Mouse (Mus musculus): Measurements from ENCODE around the gene Ift81. TPM values are rescaled to one million over a fixed set of nuclear protein-coding genes. Genes with fewer than 3 reads are reported as not detected.

Gene Ift81
- polyA plus RNA-seq, 1 experiment from 2014 or later, result 47.4 TPM

- H3K36me3 ChIP-seq, result no peaks in the 10 kb centered on the region
- H3K9me3 ChIP-seq, result no peaks in the 10 kb centered on the region
- H3K4me2 ChIP-seq (replicated peaks), result no peak overlapping the region
- H3K27me3 ChIP-seq (replicated peaks), result no peaks in the 10 kb centered on the region
- WGBS, result 92% methylated on average over 6 of the region's 6 CpGs
- H3K4me3 ChIP-seq, result no peak overlapping the region
- no peak overlapping the region for H3K9ac ChIP-seq
- ATAC-seq (ENCODE audit: low FRiP score, low read depth), result no peak
- H3K27ac ChIP-seq, result no peak overlapping the region
- peaks cover 10% of the 10 kb centered on the region; the same call in 1 of the 2 replicates for H3K4me1 ChIP-seq
Measured at GRCm38 (mm10) chr5:122645290-122645689, 31.0 kb upstream of the Ift81 start.

DNA sequence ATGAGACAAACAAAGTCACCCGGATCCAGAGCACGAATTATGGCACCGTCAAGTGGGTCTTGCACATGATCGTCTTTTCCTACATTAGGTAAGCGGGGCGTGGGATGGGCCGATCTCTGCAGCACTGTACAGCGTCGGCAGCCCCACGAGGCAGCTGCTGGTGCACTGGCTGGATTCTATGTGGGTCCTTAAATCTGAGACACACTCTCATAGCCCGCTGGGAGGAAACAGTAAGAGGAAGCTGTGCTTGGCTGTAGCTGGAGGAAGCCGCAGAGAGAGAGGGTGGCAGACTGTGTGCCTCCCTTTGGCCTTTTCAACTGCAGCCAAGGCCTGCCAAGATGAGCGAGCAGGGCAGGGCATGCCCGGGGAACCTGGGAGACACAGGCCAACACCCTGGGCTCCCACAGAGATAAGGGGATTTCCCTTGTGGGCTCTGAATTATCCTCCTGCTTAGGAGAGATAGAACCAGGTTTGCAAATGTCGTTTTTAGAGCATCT, 29.8 kb upstream of the Ift81 start:
- no peaks in the 10 kb centered on the region for H3K36me3 ChIP-seq
- no peaks in the 10 kb centered on the region for H3K27me3 ChIP-seq (replicated peaks)
- no peak overlapping the region for H3K4me3 ChIP-seq
- H3K9ac ChIP-seq, result no peak overlapping the region
- ATAC-seq (ENCODE audit: low FRiP score, low read depth), result no peak
- no peaks in the 10 kb centered on the region for H3K9me3 ChIP-seq
- WGBS, result 69% methylated on average over 15 of the region's 15 CpGs
- H3K27ac ChIP-seq, result no peak overlapping the region
- peaks cover 10% of the 10 kb centered on the region; the same call in 1 of the 2 replicates for H3K4me1 ChIP-seq
- H3K4me2 ChIP-seq (replicated peaks), result peak overlapping the region; percentile 12; the same call in 1 of the 2 replicates

- ATAC-seq (ENCODE audit: low FRiP score, low read depth), result no peak
Measured at GRCm38 (mm10) chr5:122643701-122644100, 29.4 kb upstream of the Ift81 start, which contains the start of gene P2rx7. P2rx7 (plus strand) TSS chr5:122643911.

GRCm38 (mm10) chr5:122639986-122640385, 25.7 kb upstream of the Ift81 start:
- Histone ChIP-seq H3K27ac (no peak overlapping the region), H3K4me1 (0 out of 2 replicates have a peak, but pooled peaks cover 13% of the 10 kb centered on the region), H3K36me3 (no peaks in the 10 kb centered on the region), H3K9ac (no peak overlapping the region), H3K27me3 (replicated peaks) (no peaks in the 10 kb centered on the region), H3K4me2 (replicated peaks) (no peak overlapping the region), H3K9me3 (no peaks in the 10 kb centered on the region), H3K4me3 (no peak overlapping the region)
- 89% methylated on average over 5 of the region's 5 CpGs for WGBS
- no peak for ATAC-seq (ENCODE audit: low FRiP score, low read depth)

More at GRCm38 (mm10) chr5:122643701-122644100, 29.4 kb upstream of the Ift81 start, which contains the start of gene P2rx7:
- Histone ChIP-seq H3K9me3 (no peaks in the 10 kb centered on the region), H3K4me3 (no peak within 1 kb of the TSS), H3K27me3 (replicated peaks) (no peaks in the 10 kb centered on the region), H3K4me1 (peaks cover 10% of the 10 kb centered on the region; the same call in 1 of the 2 replicates), H3K4me2 (replicated peaks) (peak within 1 kb of the TSS; percentile 12; the same call in 1 of the 2 replicates), H3K9ac (no peak within 1 kb of the TSS), H3K27ac (no peak within 1 kb of the TSS), H3K36me3 (no peaks in the 10 kb centered on the region)
- 70% methylated on average over 12 of the region's 12 CpGs for WGBS

DNA sequence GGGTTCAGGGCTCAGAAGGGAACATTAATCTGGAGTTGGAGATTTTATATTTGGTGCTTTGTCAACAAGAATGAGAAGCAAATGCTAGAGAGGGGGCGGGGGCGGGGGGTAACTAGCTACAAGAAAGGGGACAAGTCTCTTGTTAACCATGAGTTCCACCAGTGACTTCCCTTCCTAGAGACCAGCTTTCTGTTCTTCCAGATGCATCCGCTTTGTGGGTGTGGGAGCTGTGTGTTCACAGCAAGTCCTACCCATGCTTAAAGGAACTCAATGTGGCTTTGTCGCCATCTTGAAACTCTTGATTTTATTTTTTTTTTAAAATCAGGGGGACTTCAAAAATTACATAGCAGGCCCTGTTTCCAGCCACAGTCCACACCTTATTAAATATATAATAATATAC, 25.2 kb upstream of the Ift81 start:
- Histone ChIP-seq H3K4me2 (replicated peaks) (no peak overlapping the region), H3K4me3 (no peak overlapping the region), H3K36me3 (no peaks in the 10 kb centered on the region), H3K27ac (no peak overlapping the region), H3K9me3 (no peaks in the 10 kb centered on the region), H3K27me3 (replicated peaks) (no peaks in the 10 kb centered on the region), H3K9ac (no peak overlapping the region), H3K4me1 (0 out of 2 replicates have a peak, but pooled peaks cover 13% of the 10 kb centered on the region)
- whole genome bisulfite sequencing, result 94% methylated on average over 4 of the region's 4 CpGs
- no peak for ATAC-seq (ENCODE audit: low FRiP score, low read depth)

DNA sequence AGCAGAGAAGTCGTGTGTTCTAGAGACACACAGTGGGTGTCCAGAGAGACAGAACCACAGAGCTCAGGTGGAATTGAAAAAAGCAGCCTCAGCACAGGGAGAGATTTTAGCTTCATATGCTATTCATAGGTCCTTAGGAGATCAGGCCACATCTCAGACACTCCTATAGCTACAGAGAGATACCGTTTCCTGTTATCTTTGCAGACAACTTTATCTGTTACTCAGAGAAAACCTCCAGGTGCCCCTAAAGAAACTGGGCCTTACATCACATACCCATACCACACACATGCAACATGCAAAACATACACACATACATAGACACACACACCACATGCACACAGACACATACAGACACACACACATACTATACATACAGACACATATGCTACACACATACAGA, 24.0 kb upstream of the Ift81 start:
- no peaks in the 10 kb centered on the region for H3K9me3 ChIP-seq
- no peak overlapping the region for H3K9ac ChIP-seq
- H3K4me2 ChIP-seq (replicated peaks), result no peak overlapping the region
- no peaks in the 10 kb centered on the region for H3K27me3 ChIP-seq (replicated peaks)
- no peaks in the 10 kb centered on the region for H3K36me3 ChIP-seq
- no peak overlapping the region for H3K4me3 ChIP-seq
- ATAC-seq (ENCODE audit: low FRiP score, low read depth), result no peak
- no peak overlapping the region for H3K27ac ChIP-seq
- 0 out of 2 replicates have a peak, but pooled peaks cover 5% of the 10 kb centered on the region for H3K4me1 ChIP-seq
- 83% methylated on average over 2 of the region's 2 CpGs for WGBS

- 0 out of 2 replicates have a peak, but pooled peaks cover 5% of the 10 kb centered on the region for H3K4me1 ChIP-seq
- no peaks in the 10 kb centered on the region for H3K27me3 ChIP-seq (replicated peaks)
- no peak overlapping the region for H3K27ac ChIP-seq
- WGBS, result 36% methylated on average over 16 of the region's 16 CpGs
- no peak overlapping the region for H3K4me3 ChIP-seq
- peak overlapping the region; percentile 47 for H3K4me2 ChIP-seq (replicated peaks)
- H3K9ac ChIP-seq, result no peak overlapping the region
- no peak for ATAC-seq (ENCODE audit: low FRiP score, low read depth)
- H3K9me3 ChIP-seq, result no peaks in the 10 kb centered on the region
- no peaks in the 10 kb centered on the region for H3K36me3 ChIP-seq
Measured at GRCm38 (mm10) chr5:122636958-122637357, 22.6 kb upstream of the Ift81 start.

DNA sequence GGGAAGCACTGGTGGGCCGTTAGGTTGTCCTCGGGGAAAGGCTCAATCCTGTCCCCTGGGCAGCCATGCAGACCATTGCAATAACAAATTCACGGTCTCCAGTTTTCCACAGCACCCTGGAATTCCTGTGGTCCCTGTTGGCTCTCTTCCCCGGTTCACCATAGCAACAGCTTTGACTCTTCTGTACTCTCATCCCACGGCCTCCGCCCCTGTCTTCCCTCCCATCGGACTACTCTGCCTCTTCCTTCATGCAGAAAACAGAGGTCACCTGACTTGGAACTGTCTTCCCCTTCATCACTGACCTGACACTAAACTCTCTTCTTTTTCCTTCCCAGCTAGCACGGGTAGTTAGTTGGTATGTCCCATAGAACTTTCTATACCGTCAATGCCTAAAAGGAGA, 22.0 kb upstream of the Ift81 start:
- no peak overlapping the region for H3K4me3 ChIP-seq
- H3K27me3 ChIP-seq (replicated peaks), result no peaks in the 10 kb centered on the region
- H3K4me1 ChIP-seq, result 0 out of 2 replicates have a peak, but pooled peaks cover 5% of the 10 kb centered on the region
- H3K9me3 ChIP-seq, result no peaks in the 10 kb centered on the region
- H3K4me2 ChIP-seq (replicated peaks), result no peak overlapping the region
- ATAC-seq (ENCODE audit: low FRiP score, low read depth), result no peak
- WGBS, result 81% methylated on average over 9 of the region's 9 CpGs
- H3K36me3 ChIP-seq, result no peaks in the 10 kb centered on the region
- no peak overlapping the region for H3K27ac ChIP-seq
- H3K9ac ChIP-seq, result no peak overlapping the region

DNA sequence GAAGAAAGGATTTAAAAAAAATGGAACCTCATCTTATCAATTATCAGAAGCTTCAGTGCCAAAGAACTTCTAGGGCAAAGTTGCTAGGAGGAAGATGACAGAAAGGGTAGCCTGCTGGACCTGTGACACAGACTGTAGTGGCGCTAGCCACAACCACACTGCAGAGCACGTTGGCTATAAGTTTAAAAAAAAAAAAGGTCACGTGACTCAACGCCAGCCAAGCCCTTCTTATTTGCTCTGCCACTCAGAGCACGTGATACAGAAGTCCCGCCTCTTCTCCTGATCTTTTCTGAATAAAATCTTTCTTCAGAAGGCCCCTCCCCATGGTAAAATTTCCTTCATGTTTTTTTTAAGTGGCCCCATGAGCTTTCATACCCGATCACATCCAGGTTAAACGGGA, 20.9 kb upstream of the Ift81 start:
- Histone ChIP-seq H3K4me3 (no peak overlapping the region), H3K9me3 (no peaks in the 10 kb centered on the region), H3K9ac (no peak overlapping the region), H3K36me3 (no peaks in the 10 kb centered on the region), H3K27ac (no peak overlapping the region), H3K4me1 (0 out of 2 replicates have a peak, but pooled peaks cover 5% of the 10 kb centered on the region), H3K27me3 (replicated peaks) (no peaks in the 10 kb centered on the region), H3K4me2 (replicated peaks) (no peak overlapping the region)
- no peak for ATAC-seq (ENCODE audit: low FRiP score, low read depth)
- WGBS, result 82% methylated on average over 8 of the region's 8 CpGs

DNA sequence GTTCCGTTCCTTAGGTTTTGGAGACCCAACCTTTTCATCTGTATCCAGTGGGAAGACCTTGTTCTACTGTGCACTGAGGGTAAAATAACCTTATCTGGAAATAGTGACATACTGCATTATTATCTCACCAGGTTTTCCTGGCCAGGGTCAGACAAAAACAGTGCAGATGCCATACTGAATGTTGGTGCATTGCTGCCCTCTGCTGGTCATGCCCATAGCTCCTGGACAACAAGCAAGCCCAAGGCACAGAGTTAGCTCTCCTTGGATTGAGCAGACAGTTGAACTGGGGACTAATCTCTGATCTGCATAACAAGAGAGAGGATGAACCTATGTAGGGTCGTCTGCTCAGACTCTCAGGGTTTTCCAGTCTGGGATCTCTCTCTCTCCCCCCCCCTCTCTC, 12.9 kb upstream of the Ift81 start:
- H3K4me1 ChIP-seq, result no peaks in the 10 kb centered on the region
- H3K9me3 ChIP-seq, result no peaks in the 10 kb centered on the region
- H3K9ac ChIP-seq, result no peak overlapping the region
- no peaks in the 10 kb centered on the region for H3K36me3 ChIP-seq
- H3K27me3 ChIP-seq (replicated peaks), result no peaks in the 10 kb centered on the region
- H3K4me3 ChIP-seq, result no peak overlapping the region
- peak; percentile 44; the same call in 1 of the 2 replicates for ATAC-seq (ENCODE audit: low FRiP score, low read depth)
- no peak overlapping the region for H3K27ac ChIP-seq
- 47% methylated on average over 2 of the region's 2 CpGs for WGBS
- no peak overlapping the region for H3K4me2 ChIP-seq (replicated peaks)

GRCm38 (mm10) chr5:122625565-122626252, 11.4 kb upstream of the Ift81 start:
- 91% methylated on average over 14 of the region's 14 CpGs for WGBS
- no peak overlapping the region for H3K4me2 ChIP-seq (replicated peaks)
- H3K27ac ChIP-seq, result no peak overlapping the region
- no peaks in the 10 kb centered on the region for H3K27me3 ChIP-seq (replicated peaks)
- no peaks in the 10 kb centered on the region for H3K36me3 ChIP-seq
- no peaks in the 10 kb centered on the region for H3K9me3 ChIP-seq
- H3K4me3 ChIP-seq, result no peak overlapping the region
- no peak for ATAC-seq (ENCODE audit: low FRiP score, low read depth)
- 0 out of 2 replicates have a peak, but pooled peaks cover 4% of the 10 kb centered on the region for H3K4me1 ChIP-seq
- H3K9ac ChIP-seq, result no peak overlapping the region

GRCm38 (mm10) chr5:122624952-122625479, 10.7 kb upstream of the Ift81 start:
- no peak for ATAC-seq (ENCODE audit: low FRiP score, low read depth)
- H3K36me3 ChIP-seq, result no peaks in the 10 kb centered on the region
- H3K27me3 ChIP-seq (replicated peaks), result no peaks in the 10 kb centered on the region
- H3K9me3 ChIP-seq, result no peaks in the 10 kb centered on the region
- WGBS, result 92% methylated on average over 11 of the region's 11 CpGs
- no peak overlapping the region for H3K9ac ChIP-seq
- H3K27ac ChIP-seq, result no peak overlapping the region
- no peak overlapping the region for H3K4me2 ChIP-seq (replicated peaks)
- H3K4me1 ChIP-seq, result 0 out of 2 replicates have a peak, but pooled peaks cover 4% of the 10 kb centered on the region
- no peak overlapping the region for H3K4me3 ChIP-seq
